Mouse (Mus musculus): Measurements from ENCODE around the gene Slc16a9. TPM values are rescaled to one million over a fixed set of nuclear protein-coding genes. Genes with fewer than 3 reads are reported as not detected.

Gene Slc16a9
- polyA plus RNA-seq (2015; fragmentation: Nextera tagmentation; extraction: Ambion mirVana), result 1.2 and 1.7 TPM in 2 replicates

DNA sequence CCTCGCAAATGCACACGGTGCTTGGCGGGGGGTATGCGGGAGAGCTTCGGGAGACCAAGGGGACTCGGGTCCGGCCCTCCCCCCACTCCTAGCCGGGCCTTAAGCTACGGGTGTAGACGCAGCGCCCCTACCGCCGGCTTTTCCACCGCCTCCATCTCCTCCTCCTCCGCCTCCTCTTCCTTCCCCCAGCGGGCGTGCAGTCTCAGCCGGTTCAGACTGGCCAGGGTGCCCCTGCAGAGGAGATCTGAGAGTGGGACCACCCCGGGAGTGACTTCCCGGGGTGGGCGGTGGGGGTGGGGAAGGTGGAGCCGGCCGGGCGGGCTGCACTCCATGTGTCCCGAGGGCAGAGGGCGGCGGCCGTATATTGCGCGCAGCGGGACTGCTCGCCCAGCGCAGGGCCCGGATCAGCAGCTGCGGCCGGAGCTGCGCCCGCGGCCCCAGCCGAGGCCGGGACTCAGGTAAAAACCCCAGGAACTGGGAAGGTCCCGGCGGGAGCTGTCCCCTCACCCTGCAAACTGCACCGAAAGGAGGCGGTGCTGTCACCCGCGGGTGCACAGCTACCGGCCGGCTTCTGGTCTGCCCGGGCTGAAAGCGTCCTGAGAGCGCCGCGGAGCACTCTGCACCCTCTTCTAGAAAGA lies at the start of gene Slc16a9:
Gene Slc16a9 (plus strand): TSS at position 180 of the 638 bp plus-strand sequence.
- Histone ChIP-seq H3K27ac (ENCODE audit: low read length) (no peak within 1 kb of the TSS), H3K9ac (replicated peaks; ENCODE audit: low read depth, low read length) (peak within 1 kb of the TSS; percentile 66), H3K4me2 (ENCODE audit: low read length) (peak within 1 kb of the TSS; percentile 84), H3K36me3 (ENCODE audit: control insufficient read depth, insufficient read depth) (no peaks in the 10 kb centered on the region), H3K9me3 (ENCODE audit: control insufficient read depth, low read length) (no peaks in the 10 kb centered on the region), H3K4me3 (replicated peaks; ENCODE audit: low read length) (peak within 1 kb of the TSS; percentile 68), H3K4me1 (replicated peaks; ENCODE audit: control insufficient read depth, insufficient read depth, low read length) (peaks cover 19% of the 10 kb centered on the region), H3K27me3 (replicated peaks; ENCODE audit: control insufficient read depth, insufficient read depth, low read length) (peaks cover 30% of the 10 kb centered on the region)
- WGBS, result under 1% methylated on average over 54 of the region's 54 CpGs
- peak; percentile 95 for ATAC-seq

DNA sequence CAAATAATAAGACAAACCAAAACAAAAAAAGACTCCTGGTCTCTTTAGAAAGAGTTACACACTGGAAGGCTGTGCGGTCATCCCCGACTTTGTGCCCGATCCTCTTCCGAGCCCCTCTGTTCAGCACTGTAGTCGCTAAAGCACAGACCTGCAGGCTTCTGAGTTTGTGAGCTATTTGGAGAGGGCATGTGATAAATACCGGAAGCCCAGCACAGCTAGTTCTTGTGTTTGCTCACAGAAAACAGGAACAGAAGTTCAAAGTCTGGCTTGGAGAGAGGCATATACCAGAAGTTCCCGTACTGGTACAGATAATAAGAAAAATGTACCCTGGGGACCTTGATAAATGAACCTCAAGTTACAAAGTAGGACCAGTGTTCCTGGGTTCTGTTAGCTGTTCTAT lies 49.6 kb upstream of the Slc16a9 start:
- no peaks in the 10 kb centered on the region for H3K36me3 ChIP-seq (ENCODE audit: control insufficient read depth, insufficient read depth)
- H3K9me3 ChIP-seq (ENCODE audit: control insufficient read depth, low read length), result no peaks in the 10 kb centered on the region
- 84% methylated on average over 7 of the region's 7 CpGs for WGBS
- no peak overlapping the region for H3K4me3 ChIP-seq (replicated peaks; ENCODE audit: low read length)
- H3K9ac ChIP-seq (replicated peaks; ENCODE audit: low read depth, low read length), result no peak overlapping the region
- no peak for ATAC-seq
- H3K4me2 ChIP-seq (ENCODE audit: low read length), result no peak overlapping the region
- H3K27me3 ChIP-seq (replicated peaks; ENCODE audit: control insufficient read depth, insufficient read depth, low read length), result no peaks in the 10 kb centered on the region
- no peak overlapping the region for H3K27ac ChIP-seq (ENCODE audit: low read length)
- no peaks in the 10 kb centered on the region for H3K4me1 ChIP-seq (replicated peaks; ENCODE audit: control insufficient read depth, insufficient read depth, low read length)

DNA sequence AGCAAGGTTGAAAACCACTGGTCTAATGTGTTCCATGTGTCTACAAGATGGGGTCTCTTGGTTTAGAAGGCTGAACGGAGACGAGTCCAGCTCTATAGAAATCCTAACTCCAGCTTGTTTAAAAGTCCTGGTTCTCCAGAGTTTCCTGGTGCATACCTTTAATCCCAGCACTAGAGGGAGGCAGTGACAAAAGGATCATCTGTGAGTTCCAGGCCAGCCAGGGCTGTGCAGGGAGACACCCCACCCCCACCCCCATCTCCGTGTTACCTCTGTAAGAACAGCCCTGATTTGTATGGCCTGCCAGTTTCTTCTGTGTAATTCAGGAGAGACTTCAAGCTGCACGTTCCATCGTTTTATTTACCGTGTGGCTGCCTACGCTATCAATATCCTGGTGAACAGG lies 49.1 kb upstream of the Slc16a9 start:
- H3K9me3 ChIP-seq (ENCODE audit: control insufficient read depth, low read length), result no peaks in the 10 kb centered on the region
- no peak overlapping the region for H3K4me3 ChIP-seq (replicated peaks; ENCODE audit: low read length)
- no peaks in the 10 kb centered on the region for H3K36me3 ChIP-seq (ENCODE audit: control insufficient read depth, insufficient read depth)
- H3K4me1 ChIP-seq (replicated peaks; ENCODE audit: control insufficient read depth, insufficient read depth, low read length), result no peaks in the 10 kb centered on the region; the same call in 1 of the 2 replicates
- no peak overlapping the region for H3K27ac ChIP-seq (ENCODE audit: low read length)
- no peak overlapping the region for H3K9ac ChIP-seq (replicated peaks; ENCODE audit: low read depth, low read length)
- peak; percentile 57; the same call in 1 of the 2 replicates for ATAC-seq
- no peaks in the 10 kb centered on the region for H3K27me3 ChIP-seq (replicated peaks; ENCODE audit: control insufficient read depth, insufficient read depth, low read length)
- no peak overlapping the region for H3K4me2 ChIP-seq (ENCODE audit: low read length)
- WGBS, result 63% methylated on average over 7 of the region's 7 CpGs

DNA sequence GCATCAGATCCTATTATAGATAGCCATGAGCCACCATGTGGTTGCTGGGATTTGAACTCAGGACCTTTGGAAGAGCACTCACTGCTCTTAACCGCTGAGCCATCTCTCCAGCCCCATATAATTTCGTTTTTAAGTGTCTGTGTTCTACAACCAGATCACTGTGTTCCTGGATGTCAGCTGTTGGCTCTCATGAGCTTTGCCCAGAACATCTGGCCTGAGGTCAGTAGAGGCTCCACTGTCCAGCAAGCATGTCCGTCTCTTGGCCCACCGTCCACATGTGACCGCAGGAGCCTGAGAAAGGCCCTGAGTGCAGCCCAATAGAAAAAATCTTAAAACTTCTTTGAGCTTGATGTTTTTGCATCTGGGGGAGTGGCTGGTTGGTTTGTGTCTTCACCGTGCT lies 48.2 kb upstream of the Slc16a9 start:
- H3K9ac ChIP-seq (replicated peaks; ENCODE audit: low read depth, low read length), result no peak overlapping the region
- H3K4me1 ChIP-seq (replicated peaks; ENCODE audit: control insufficient read depth, insufficient read depth, low read length), result no peaks in the 10 kb centered on the region; the same call in 1 of the 2 replicates
- WGBS, result 93% methylated on average over 6 of the region's 6 CpGs
- no peak for ATAC-seq
- no peak overlapping the region for H3K4me3 ChIP-seq (replicated peaks; ENCODE audit: low read length)
- H3K4me2 ChIP-seq (ENCODE audit: low read length), result no peak overlapping the region
- no peaks in the 10 kb centered on the region for H3K36me3 ChIP-seq (ENCODE audit: control insufficient read depth, insufficient read depth)
- no peak overlapping the region for H3K27ac ChIP-seq (ENCODE audit: low read length)
- H3K9me3 ChIP-seq (ENCODE audit: control insufficient read depth, low read length), result no peaks in the 10 kb centered on the region
- no peaks in the 10 kb centered on the region for H3K27me3 ChIP-seq (replicated peaks; ENCODE audit: control insufficient read depth, insufficient read depth, low read length)

DNA sequence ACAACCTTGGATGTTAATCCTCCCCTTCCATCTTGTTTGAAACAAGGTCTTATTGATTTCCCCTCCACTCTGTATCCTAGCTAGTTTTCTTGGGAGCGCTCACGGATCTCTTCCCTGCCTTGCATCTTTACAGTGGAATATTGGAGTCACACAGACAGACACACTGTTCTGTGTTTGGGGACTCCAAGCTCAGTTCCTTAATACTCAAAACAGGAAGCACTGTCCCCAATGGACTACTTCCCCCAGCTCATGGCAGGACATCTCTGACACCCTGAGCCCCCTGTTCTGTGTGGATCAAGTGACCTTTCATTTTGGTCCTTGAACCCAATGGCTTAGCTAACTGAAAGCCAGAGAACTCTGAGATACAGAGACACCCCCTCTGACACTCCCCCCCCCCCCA lies 47.3 kb upstream of the Slc16a9 start:
- Histone ChIP-seq H3K4me3 (replicated peaks; ENCODE audit: low read length) (no peak overlapping the region), H3K36me3 (ENCODE audit: control insufficient read depth, insufficient read depth) (no peaks in the 10 kb centered on the region), H3K9me3 (ENCODE audit: control insufficient read depth, low read length) (no peaks in the 10 kb centered on the region), H3K27me3 (replicated peaks; ENCODE audit: control insufficient read depth, insufficient read depth, low read length) (no peaks in the 10 kb centered on the region), H3K9ac (replicated peaks; ENCODE audit: low read depth, low read length) (no peak overlapping the region), H3K4me2 (ENCODE audit: low read length) (no peak overlapping the region), H3K27ac (ENCODE audit: low read length) (no peak overlapping the region), H3K4me1 (replicated peaks; ENCODE audit: control insufficient read depth, insufficient read depth, low read length) (no peaks in the 10 kb centered on the region; the same call in 1 of the 2 replicates)
- WGBS, result 84% methylated on average over 2 of the region's 2 CpGs
- ATAC-seq, result no peak

DNA sequence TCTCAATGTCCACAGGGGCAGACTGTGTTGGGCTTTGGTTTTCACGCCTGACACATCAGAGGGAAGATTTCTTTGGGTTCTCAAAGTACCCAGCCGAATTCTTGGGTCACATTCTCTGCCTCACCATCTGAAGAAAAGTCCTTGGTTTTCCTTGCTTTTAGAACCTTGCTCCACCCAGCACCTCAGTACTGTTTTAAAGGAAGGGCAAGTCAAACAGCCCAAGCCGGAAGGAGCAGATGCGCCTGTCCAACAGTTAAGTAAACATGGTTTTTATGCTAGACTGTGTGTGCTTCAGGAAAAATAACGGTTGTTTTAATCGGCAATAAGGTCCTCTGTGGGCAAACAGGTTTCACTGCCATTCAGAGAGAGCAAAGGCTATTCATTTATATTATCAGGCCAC lies 46.9 kb upstream of the Slc16a9 start:
- Histone ChIP-seq H3K4me3 (replicated peaks; ENCODE audit: low read length) (no peak overlapping the region), H3K27ac (ENCODE audit: low read length) (no peak overlapping the region), H3K4me1 (replicated peaks; ENCODE audit: control insufficient read depth, insufficient read depth, low read length) (no peaks in the 10 kb centered on the region; the same call in 1 of the 2 replicates), H3K9ac (replicated peaks; ENCODE audit: low read depth, low read length) (no peak overlapping the region), H3K9me3 (ENCODE audit: control insufficient read depth, low read length) (no peaks in the 10 kb centered on the region), H3K36me3 (ENCODE audit: control insufficient read depth, insufficient read depth) (no peaks in the 10 kb centered on the region), H3K27me3 (replicated peaks; ENCODE audit: control insufficient read depth, insufficient read depth, low read length) (no peaks in the 10 kb centered on the region), H3K4me2 (ENCODE audit: low read length) (no peak overlapping the region)
- WGBS, result 68% methylated on average over 6 of the region's 6 CpGs
- no peak for ATAC-seq

DNA sequence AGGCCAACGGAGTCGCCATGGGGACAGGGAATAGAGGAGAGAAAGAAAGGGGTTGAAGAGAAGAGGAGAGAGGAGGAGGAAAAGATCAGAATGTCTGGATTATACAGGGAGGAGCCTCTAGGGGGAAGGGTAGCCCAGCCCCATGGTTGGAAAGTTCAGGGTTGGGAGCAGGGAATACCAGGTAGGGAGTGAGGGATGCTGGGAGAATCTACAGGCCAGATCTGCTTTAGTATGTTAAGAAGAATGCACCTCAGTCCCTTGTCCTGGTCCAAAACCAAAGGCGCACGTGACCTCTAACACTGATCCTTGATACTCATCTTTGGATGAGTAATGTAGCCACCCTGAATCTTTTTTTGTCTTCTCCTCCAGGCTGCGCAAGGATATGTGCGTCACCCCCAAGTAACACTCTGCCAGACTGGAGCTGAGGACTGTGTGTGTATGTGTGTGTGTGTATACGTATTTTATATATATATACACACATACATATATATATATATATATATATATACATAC lies 45.9 kb upstream of the Slc16a9 start:
- WGBS, result 88% methylated on average over 7 of the region's 7 CpGs
- no peak overlapping the region for H3K4me2 ChIP-seq (ENCODE audit: low read length)
- H3K27me3 ChIP-seq (replicated peaks; ENCODE audit: control insufficient read depth, insufficient read depth, low read length), result no peaks in the 10 kb centered on the region
- H3K9me3 ChIP-seq (ENCODE audit: control insufficient read depth, low read length), result no peaks in the 10 kb centered on the region
- no peak for ATAC-seq
- H3K4me3 ChIP-seq (replicated peaks; ENCODE audit: low read length), result no peak overlapping the region
- H3K9ac ChIP-seq (replicated peaks; ENCODE audit: low read depth, low read length), result no peak overlapping the region
- no peaks in the 10 kb centered on the region; the same call in 1 of the 2 replicates for H3K4me1 ChIP-seq (replicated peaks; ENCODE audit: control insufficient read depth, insufficient read depth, low read length)
- H3K27ac ChIP-seq (ENCODE audit: low read length), result no peak overlapping the region
- no peaks in the 10 kb centered on the region for H3K36me3 ChIP-seq (ENCODE audit: control insufficient read depth, insufficient read depth)

DNA sequence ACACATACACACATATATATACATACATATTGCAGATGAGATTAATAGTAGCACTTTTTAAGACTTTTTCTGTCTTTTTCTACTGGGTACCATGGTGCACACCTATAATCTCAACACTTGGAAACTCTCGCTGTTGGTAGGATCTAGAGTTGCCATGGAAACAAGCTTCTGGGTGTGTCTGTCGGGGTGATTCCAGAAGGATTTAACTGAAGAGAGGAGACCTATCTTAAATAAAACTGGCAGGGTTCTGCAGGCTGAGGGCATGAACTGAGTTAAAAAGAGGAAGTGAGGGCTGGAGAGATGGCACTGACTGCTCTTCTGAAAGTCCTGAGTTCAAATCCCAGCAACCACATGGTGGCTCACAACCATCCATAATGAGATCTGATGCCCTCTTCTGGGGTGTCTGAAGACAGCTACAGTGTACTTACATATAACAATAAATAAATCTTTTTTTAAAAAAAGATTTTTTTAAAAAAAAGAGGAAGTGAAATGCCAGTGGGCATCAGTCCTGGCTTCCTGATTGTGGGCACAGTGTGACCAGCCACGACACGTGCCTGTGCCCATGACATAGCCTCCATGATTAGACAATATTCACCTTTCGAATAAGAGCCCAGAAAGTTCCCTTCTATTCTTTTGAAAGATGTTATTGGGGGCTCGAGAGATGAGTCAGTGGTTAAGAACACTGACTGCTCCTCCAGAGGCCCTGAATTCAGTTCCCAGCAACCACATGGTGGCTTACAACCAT lies 45.3 kb upstream of the Slc16a9 start:
- Histone ChIP-seq H3K4me3 (replicated peaks; ENCODE audit: low read length) (no peak overlapping the region), H3K9me3 (ENCODE audit: control insufficient read depth, low read length) (no peaks in the 10 kb centered on the region), H3K9ac (replicated peaks; ENCODE audit: low read depth, low read length) (no peak overlapping the region), H3K36me3 (ENCODE audit: control insufficient read depth, insufficient read depth) (no peaks in the 10 kb centered on the region), H3K4me1 (replicated peaks; ENCODE audit: control insufficient read depth, insufficient read depth, low read length) (peaks cover 4% of the 10 kb centered on the region), H3K27ac (ENCODE audit: low read length) (no peak overlapping the region), H3K27me3 (replicated peaks; ENCODE audit: control insufficient read depth, insufficient read depth, low read length) (no peaks in the 10 kb centered on the region), H3K4me2 (ENCODE audit: low read length) (no peak overlapping the region)
- WGBS, result 83% methylated on average over 6 of the region's 6 CpGs
- no peak for ATAC-seq

DNA sequence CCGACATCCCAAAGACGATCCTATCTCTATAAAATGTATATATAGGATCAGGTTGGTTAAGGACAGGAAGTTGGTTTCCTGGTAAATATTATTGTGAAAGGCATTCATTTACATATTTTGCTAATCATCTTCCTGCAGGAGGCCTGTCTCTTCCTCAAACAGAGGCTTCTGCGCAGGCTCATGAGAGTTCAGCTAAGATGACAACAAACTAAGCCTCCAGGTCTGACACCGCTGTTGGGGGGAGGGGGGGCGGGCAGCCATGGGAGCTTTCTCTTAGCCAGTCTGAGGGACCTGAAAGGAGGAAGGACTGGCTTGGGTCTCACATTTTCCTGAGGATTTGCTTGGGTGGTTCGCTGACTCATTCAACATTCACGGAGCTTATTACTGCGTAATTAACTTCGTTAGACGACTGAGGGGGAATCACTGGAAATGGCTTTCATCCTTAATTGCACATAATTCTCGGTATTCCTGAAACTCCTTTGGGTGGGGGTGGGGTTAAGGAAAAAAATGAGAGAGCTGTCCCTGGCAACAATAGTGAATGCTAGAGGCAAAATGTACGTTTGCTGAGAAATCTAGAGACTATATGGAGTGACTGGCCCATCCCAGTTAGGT lies 43.9 kb upstream of the Slc16a9 start:
- Histone ChIP-seq H3K9me3 (ENCODE audit: control insufficient read depth, low read length) (no peaks in the 10 kb centered on the region), H3K27me3 (replicated peaks; ENCODE audit: control insufficient read depth, insufficient read depth, low read length) (no peaks in the 10 kb centered on the region), H3K9ac (replicated peaks; ENCODE audit: low read depth, low read length) (no peak overlapping the region), H3K4me1 (replicated peaks; ENCODE audit: control insufficient read depth, insufficient read depth, low read length) (peaks cover 6% of the 10 kb centered on the region), H3K36me3 (ENCODE audit: control insufficient read depth, insufficient read depth) (no peaks in the 10 kb centered on the region), H3K4me3 (replicated peaks; ENCODE audit: low read length) (no peak overlapping the region), H3K4me2 (ENCODE audit: low read length) (no peak overlapping the region), H3K27ac (ENCODE audit: low read length) (no peak overlapping the region)
- 21% methylated on average over 12 of the region's 12 CpGs for WGBS
- peak; percentile 30; the same call in 1 of the 2 replicates for ATAC-seq

All from forebrain, embryonic 16.5 days (tissue).